Mouse (Mus musculus) heart, postnatal 0 days (tissue): ENCODE data around the gene Ipmk. TPM values are rescaled to one million over a fixed set of nuclear protein-coding genes. Genes with fewer than 3 reads are reported as not detected.

ENCODE experiments used
- ATAC-seq: fragments of 200-750 bp; cut with Nextera tagmentation; 2 replicates; pipeline ENCODE4 v1.8.0; 2017; ENCODE audit warnings: low read depth, moderate number of reproducible peaks, moderate library complexity; ENCODE audit not compliant: insufficient read depth
- DNase-seq: peaks from one replicate; pipeline ENCODE4 v3.0.0-alpha.2; 2016; ENCODE audit warnings: low spot score
- H3K27ac ChIP-seq: fragments of 300-500 bp; sonication (generic); 2 replicates; pipeline ENCODE4 v1.5.1; 2014; ENCODE audit warnings: low read depth, mild to moderate bottlenecking
- H3K27me3 ChIP-seq: fragments of 300-500 bp; sonication (generic); 2 replicates; pipeline ENCODE4 v1.6.1; 2014; ENCODE audit warnings: low read length, mixed read lengths; ENCODE audit not compliant: control insufficient read depth, insufficient read depth
- H3K36me3 ChIP-seq: fragments of 300-500 bp; sonication (generic); replicated peaks from 2 replicates; pipeline ENCODE4 v1.6.1; 2014; ENCODE audit warnings: low read length, mixed read lengths; ENCODE audit not compliant: control insufficient read depth, insufficient read depth
- H3K4me1 ChIP-seq: fragments of 300-500 bp; sonication (generic); 2 replicates; pipeline ENCODE4 v1.6.1; 2014; ENCODE audit warnings: antibody characterized with exemption; ENCODE audit not compliant: control insufficient read depth, insufficient read depth
- H3K4me2 ChIP-seq: fragments of 300-500 bp; sonication (generic); 2 replicates; pipeline ENCODE4 v1.6.1; 2014; ENCODE audit warnings: low read depth, mild to moderate bottlenecking, low read length, moderate library complexity
- H3K4me3 ChIP-seq: fragments of 300-500 bp; sonication (generic); 2 replicates; pipeline ENCODE4 v1.5.1; 2014; ENCODE audit warnings: low read depth, low read length
- H3K9ac ChIP-seq: fragments of 300-500 bp; sonication (generic); replicated peaks from 2 replicates; pipeline ENCODE4 v1.6.1; 2014; ENCODE audit warnings: low read depth, low read length, mixed read lengths
- H3K9me3 ChIP-seq: fragments of 300-500 bp; sonication (generic); replicated peaks from 2 replicates; pipeline ENCODE4 v1.6.1; 2016; ENCODE audit warnings: low read length; ENCODE audit not compliant: control insufficient read depth
- CTCF ChIP-seq: IDR thresholded peaks from 2 replicates; pipeline ENCODE4 v1.5.1; 2016; ENCODE audit warnings: antibody characterized with exemption, control low read depth, low read depth
- EP300 ChIP-seq: IDR thresholded peaks from 2 replicates; pipeline ENCODE4 v1.6.1; 2016; ENCODE audit warnings: antibody characterized with exemption, low read depth
- WGBS: fragments of 180-500 bp; shearing (Covaris S2); extraction: QIAGEN DNeasy Blood & Tissue Kit; methylation state at CpG from one replicate; pipeline ENCODE4 v1.1.7; 2014; 5-methylcytosine and 5-hydroxymethylcytosine counted together
- polyA plus RNA-seq: library from polyadenylated mRNA; unstranded; fragments of >200 nt; fragmentation: Nextera tagmentation; extraction: Ambion mirVana; gene quantifications from 2 replicates; pipeline ENCODE4 v1.2.1, GENCODE M21; 2015
- total RNA-seq: library from RNA; depleted of rRNA; stranded (reverse); fragments of >200 nt; gene quantifications from 2 replicates; pipeline ENCODE4 v1.2.3, GENCODE M21; 2014; ENCODE audit warnings: low replicate concordance; rRNA removed

Ipmk gene
- total and polyA plus RNA-seq, 2 experiments from 2014 or later, result 4.9 to 6.8 TPM

- no peak for ATAC-seq
- Histone ChIP-seq H3K36me3 (no peaks in the 10 kb centered on the region), H3K4me1 (no peaks in the 10 kb centered on the region), H3K9ac (no peak overlapping the region), H3K9me3 (no peaks in the 10 kb centered on the region), H3K4me2 (no peak overlapping the region), H3K27ac (no peak overlapping the region), H3K27me3 (no peaks in the 10 kb centered on the region), H3K4me3 (no peak overlapping the region)
- 80% methylated on average over 13 of the region's 13 CpGs for WGBS
- no peak for DNase-seq
- TF ChIP-seq CTCF, result no peak
These were observed 126.0 kb downstream of the Ipmk start for GRCm38 (mm10) chr10:71473590-71473989.

- WGBS, result 64% methylated on average over 8 of the region's 8 CpGs
- Histone ChIP-seq H3K27ac (no peak overlapping the region), H3K4me2 (no peak overlapping the region), H3K4me3 (no peak overlapping the region), H3K4me1 (no peaks in the 10 kb centered on the region), H3K9ac (no peak overlapping the region), H3K9me3 (no peaks in the 10 kb centered on the region), H3K27me3 (no peaks in the 10 kb centered on the region), H3K36me3 (no peaks in the 10 kb centered on the region)
- ATAC-seq (no peak), DNase-seq (no peak)
- TF ChIP-seq EP300 (no peak), CTCF (no peak)
These were observed 129.0 kb downstream of the Ipmk start for GRCm38 (mm10) chr10:71476471-71477080.

- TF ChIP-seq EP300, result no peak
- no peak for TF ChIP-seq CTCF
- Histone ChIP-seq H3K36me3 (no peaks in the 10 kb centered on the region), H3K9ac (no peak overlapping the region), H3K9me3 (no peaks in the 10 kb centered on the region), H3K4me2 (no peak overlapping the region), H3K27ac (no peak overlapping the region), H3K27me3 (no peaks in the 10 kb centered on the region), H3K4me1 (no peaks in the 10 kb centered on the region), H3K4me3 (no peak overlapping the region)
- no peak for DNase-seq
- ATAC-seq, result no peak
- 29% methylated on average over 4 of the region's 4 CpGs for WGBS
These were observed 129.6 kb downstream of the Ipmk start for GRCm38 (mm10) chr10:71477147-71477546.

- Histone ChIP-seq H3K27ac (no peak overlapping the region), H3K9me3 (no peaks in the 10 kb centered on the region), H3K4me2 (no peak overlapping the region), H3K36me3 (no peaks in the 10 kb centered on the region), H3K27me3 (no peaks in the 10 kb centered on the region), H3K4me3 (no peak overlapping the region), H3K4me1 (no peaks in the 10 kb centered on the region), H3K9ac (no peak overlapping the region)
- ATAC-seq (no peak), DNase-seq (peak; percentile 44)
- 9% methylated on average over 8 of the region's 8 CpGs for WGBS
- TF ChIP-seq EP300, result no peak
- peak; percentile 93 for TF ChIP-seq CTCF
These were observed 132.2 kb downstream of the Ipmk start for GRCm38 (mm10) chr10:71479700-71480325.

Other genes starting within 250 kb of the Ipmk start
- gene Bicc1, start 188.1 kb upstream of the Ipmk start, total RNA-seq, result 12.3 and 13.3 TPM in 2 replicates
- gene Bicc1, start 188.1 kb upstream of the Ipmk start, polyA plus RNA-seq, result 11.3 and 12.3 TPM in 2 replicates
- gene Tfam, start 109.5 kb upstream of the Ipmk start, total RNA-seq, result 11.9 and 13.1 TPM in 2 replicates
- gene Tfam, start 109.5 kb upstream of the Ipmk start, polyA plus RNA-seq, result 41.9 and 49.7 TPM in 2 replicates
- gene Ube2d1, start 62.5 kb upstream of the Ipmk start, total RNA-seq, result 19.6 and 46.8 TPM in 2 replicates
- gene Ube2d1, start 62.5 kb upstream of the Ipmk start, polyA plus RNA-seq, result 45.3 and 48.5 TPM in 2 replicates
- gene Cisd1, start 2.8 kb upstream of the Ipmk start, total RNA-seq, result 134 and 170 TPM in 2 replicates
- gene Cisd1, start 2.8 kb upstream of the Ipmk start, polyA plus RNA-seq, result 403 and 429 TPM in 2 replicates